Mouse (Mus musculus): ENCODE measurements around the gene Tmem185b. TPM values are rescaled to one million over a fixed set of nuclear protein-coding genes. Genes with fewer than 3 reads are reported as not detected.

The Tmem185b gene
- polyA plus RNA-seq, 1 experiment, result 22.2 TPM

DNA sequence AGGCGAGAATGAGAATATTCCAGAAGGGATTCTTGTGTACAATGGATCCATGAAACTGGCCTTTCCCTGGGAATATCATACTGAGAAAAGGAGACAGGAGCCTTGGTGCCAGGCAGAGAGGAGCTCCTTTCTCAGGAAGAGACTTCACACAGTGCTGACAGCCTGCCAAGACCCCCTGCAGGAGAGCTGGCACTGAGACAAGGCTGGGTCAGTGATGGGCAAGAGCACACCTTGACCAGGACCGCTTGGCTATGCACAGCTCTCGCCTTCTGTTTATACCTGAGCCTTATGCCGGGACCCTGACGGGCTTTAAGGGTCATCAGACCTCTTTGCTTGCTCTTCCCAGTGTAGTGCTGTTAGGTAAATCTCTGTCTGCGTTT, 30.6 kb upstream of the Tmem185b start:
- WGBS, result 90% methylated on average over 6 of the region's 6 CpGs
- Histone ChIP-seq H3K36me3 (ENCODE audit: control insufficient read depth, insufficient read depth, low read length) (no peaks in the 10 kb centered on the region), H3K27me3 (ENCODE audit: control insufficient read depth, insufficient read depth, low read length) (no peaks in the 10 kb centered on the region), H3K27ac (ENCODE audit: insufficient read depth, low read depth, low read length) (no peak overlapping the region), H3K4me3 (ENCODE audit: low read depth, low read length) (no peak overlapping the region), H3K4me1 (ENCODE audit: control insufficient read depth, insufficient read depth, insufficient read length, low read length) (peaks cover 24% of the 10 kb centered on the region)
- TF ChIP-seq POLR2A (IDR thresholded peaks at IDR 0.05; ENCODE audit: low read depth, low read length) (no peak), CTCF (IDR thresholded peaks at IDR 0.05; ENCODE audit: extremely low read depth, insufficient read length, insufficient replicate concordance, low read depth, low read length) (no peak)

GRCm38 (mm10) chr1:119497346-119498004, 28.5 kb upstream of the Tmem185b start:
- Histone ChIP-seq H3K4me1 (ENCODE audit: control insufficient read depth, insufficient read depth, insufficient read length, low read length) (peaks cover 18% of the 10 kb centered on the region), H3K27me3 (ENCODE audit: control insufficient read depth, insufficient read depth, low read length) (no peaks in the 10 kb centered on the region), H3K36me3 (ENCODE audit: control insufficient read depth, insufficient read depth, low read length) (0 out of 2 replicates have a peak, but pooled peaks cover 3% of the 10 kb centered on the region), H3K27ac (ENCODE audit: insufficient read depth, low read depth, low read length) (no peak overlapping the region), H3K4me3 (ENCODE audit: low read depth, low read length) (no peak overlapping the region)
- WGBS, result 80% methylated on average over 5 of the region's 5 CpGs
- TF ChIP-seq POLR2A (IDR thresholded peaks at IDR 0.05; ENCODE audit: low read depth, low read length) (no peak), CTCF (IDR thresholded peaks at IDR 0.05; ENCODE audit: extremely low read depth, insufficient read length, insufficient replicate concordance, low read depth, low read length) (no peak)

DNA sequence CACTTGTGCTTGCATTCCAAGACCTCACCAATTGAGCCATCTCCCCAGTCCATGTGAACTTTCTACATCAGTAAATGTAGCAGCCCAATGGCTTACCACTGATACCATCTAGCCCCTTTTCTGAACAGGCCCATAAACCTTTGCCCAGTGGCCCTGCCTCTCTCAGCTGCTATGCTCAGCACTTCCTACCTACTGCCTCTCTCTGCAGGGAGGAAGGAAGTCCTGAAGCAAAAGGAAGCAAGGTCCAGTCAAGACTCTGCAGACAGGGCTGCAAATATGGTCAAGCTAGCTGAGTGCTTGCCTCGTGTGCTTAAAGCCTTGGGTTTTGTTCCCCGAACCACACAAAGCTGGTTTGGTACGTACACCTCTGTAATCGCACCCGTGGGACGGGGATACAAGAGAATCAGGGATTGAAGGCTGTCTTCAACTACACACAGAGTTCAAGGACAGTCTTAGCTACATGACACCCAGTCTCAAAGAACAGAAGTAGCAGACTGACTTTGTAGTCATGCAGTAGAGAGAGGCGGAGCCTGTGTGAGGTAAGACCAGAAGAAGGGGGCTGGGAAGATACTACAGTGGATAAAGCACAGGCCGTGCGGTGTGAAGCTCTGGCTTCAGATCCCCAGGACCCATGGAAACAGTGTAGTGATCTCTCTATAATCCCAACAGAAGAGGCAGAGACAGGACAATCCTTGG, 27.3 kb upstream of the Tmem185b start:
- TF ChIP-seq CTCF (IDR thresholded peaks at IDR 0.05; ENCODE audit: extremely low read depth, insufficient read length, insufficient replicate concordance, low read depth, low read length), result no peak
- TF ChIP-seq POLR2A (IDR thresholded peaks at IDR 0.05; ENCODE audit: low read depth, low read length), result no peak
- Histone ChIP-seq H3K4me1 (ENCODE audit: control insufficient read depth, insufficient read depth, insufficient read length, low read length) (peaks cover 18% of the 10 kb centered on the region), H3K4me3 (ENCODE audit: low read depth, low read length) (no peak overlapping the region), H3K36me3 (ENCODE audit: control insufficient read depth, insufficient read depth, low read length) (0 out of 2 replicates have a peak, but pooled peaks cover 3% of the 10 kb centered on the region), H3K27me3 (ENCODE audit: control insufficient read depth, insufficient read depth, low read length) (no peaks in the 10 kb centered on the region), H3K27ac (ENCODE audit: insufficient read depth, low read depth, low read length) (peak overlapping the region; percentile 34)
- 76% methylated on average over 9 of the region's 9 CpGs for WGBS

GRCm38 (mm10) chr1:119499456-119499855, 26.5 kb upstream of the Tmem185b start:
- Histone ChIP-seq H3K27ac (ENCODE audit: insufficient read depth, low read depth, low read length) (no peak overlapping the region; the same call in 1 of the 2 replicates), H3K4me3 (ENCODE audit: low read depth, low read length) (no peak overlapping the region), H3K27me3 (ENCODE audit: control insufficient read depth, insufficient read depth, low read length) (no peaks in the 10 kb centered on the region), H3K4me1 (ENCODE audit: control insufficient read depth, insufficient read depth, insufficient read length, low read length) (peaks cover 18% of the 10 kb centered on the region), H3K36me3 (ENCODE audit: control insufficient read depth, insufficient read depth, low read length) (0 out of 2 replicates have a peak, but pooled peaks cover 3% of the 10 kb centered on the region)
- WGBS, result 90% methylated on average over 10 of the region's 10 CpGs
- TF ChIP-seq CTCF (IDR thresholded peaks at IDR 0.05; ENCODE audit: extremely low read depth, insufficient read length, insufficient replicate concordance, low read depth, low read length) (no peak), POLR2A (IDR thresholded peaks at IDR 0.05; ENCODE audit: low read depth, low read length) (no peak)

GRCm38 (mm10) chr1:119501881-119502280, 24.1 kb upstream of the Tmem185b start:
- TF ChIP-seq CTCF (IDR thresholded peaks at IDR 0.05; ENCODE audit: extremely low read depth, insufficient read length, insufficient replicate concordance, low read depth, low read length) (no peak), POLR2A (IDR thresholded peaks at IDR 0.05; ENCODE audit: low read depth, low read length) (no peak)
- WGBS, result 68% methylated on average over 8 of the region's 8 CpGs
- no peak overlapping the region for H3K27ac ChIP-seq (ENCODE audit: insufficient read depth, low read depth, low read length)
- peaks cover 21% of the 10 kb centered on the region for H3K4me1 ChIP-seq (ENCODE audit: control insufficient read depth, insufficient read depth, insufficient read length, low read length)
- no peaks in the 10 kb centered on the region for H3K27me3 ChIP-seq (ENCODE audit: control insufficient read depth, insufficient read depth, low read length)
- H3K36me3 ChIP-seq (ENCODE audit: control insufficient read depth, insufficient read depth, low read length), result 0 out of 2 replicates have a peak, but pooled peaks cover 3% of the 10 kb centered on the region
- no peak overlapping the region for H3K4me3 ChIP-seq (ENCODE audit: low read depth, low read length)

- TF ChIP-seq POLR2A (IDR thresholded peaks at IDR 0.05; ENCODE audit: low read depth, low read length) (no peak), CTCF (IDR thresholded peaks at IDR 0.05; ENCODE audit: extremely low read depth, insufficient read length, insufficient replicate concordance, low read depth, low read length) (no peak)
- no peak overlapping the region for H3K27ac ChIP-seq (ENCODE audit: insufficient read depth, low read depth, low read length)
- 81% methylated on average over 11 of the region's 11 CpGs for WGBS
- peaks cover 21% of the 10 kb centered on the region for H3K4me1 ChIP-seq (ENCODE audit: control insufficient read depth, insufficient read depth, insufficient read length, low read length)
- H3K27me3 ChIP-seq (ENCODE audit: control insufficient read depth, insufficient read depth, low read length), result no peaks in the 10 kb centered on the region
- H3K4me3 ChIP-seq (ENCODE audit: low read depth, low read length), result peak overlapping the region; percentile 17; the same call in 1 of the 2 replicates
- 0 out of 2 replicates have a peak, but pooled peaks cover 3% of the 10 kb centered on the region for H3K36me3 ChIP-seq (ENCODE audit: control insufficient read depth, insufficient read depth, low read length)
Observed at GRCm38 (mm10) chr1:119502729-119503128, 23.2 kb upstream of the Tmem185b start.

DNA sequence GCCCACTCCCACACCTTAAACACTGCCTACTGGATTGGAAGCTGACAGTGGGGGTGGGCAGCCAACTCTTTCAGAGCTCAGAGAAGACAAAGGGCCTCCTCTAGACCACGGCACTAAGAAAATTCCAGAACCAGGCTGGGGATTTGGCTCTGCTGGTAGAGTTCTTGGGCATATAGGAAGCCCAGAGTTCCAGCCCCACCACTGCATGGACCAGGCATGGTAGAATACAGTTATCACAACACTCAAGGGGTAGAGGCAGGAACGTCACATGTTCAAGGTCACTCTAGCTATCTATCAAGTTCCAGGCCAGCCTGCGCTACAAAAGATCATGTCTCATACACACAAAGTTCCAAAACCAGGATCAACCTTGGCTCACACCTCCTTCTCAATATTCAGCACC, 22.8 kb upstream of the Tmem185b start:
- 70% methylated on average over 3 of the region's 3 CpGs for WGBS
- Histone ChIP-seq H3K27ac (ENCODE audit: insufficient read depth, low read depth, low read length) (peak overlapping the region; percentile 94; the same call in 1 of the 2 replicates), H3K4me3 (ENCODE audit: low read depth, low read length) (peak overlapping the region; percentile 17; the same call in 1 of the 2 replicates)

More for the DNA sequence above, 22.8 kb upstream of the Tmem185b start:
- peaks cover 16% of the 10 kb centered on the region for H3K4me1 ChIP-seq (ENCODE audit: control insufficient read depth, insufficient read depth, insufficient read length, low read length)
- no peaks in the 10 kb centered on the region for H3K27me3 ChIP-seq (ENCODE audit: control insufficient read depth, insufficient read depth, low read length)
- TF ChIP-seq POLR2A (IDR thresholded peaks at IDR 0.05; ENCODE audit: low read depth, low read length) (no peak), CTCF (IDR thresholded peaks at IDR 0.05; ENCODE audit: extremely low read depth, insufficient read length, insufficient replicate concordance, low read depth, low read length) (no peak)
- 0 out of 2 replicates have a peak, but pooled peaks cover 3% of the 10 kb centered on the region for H3K36me3 ChIP-seq (ENCODE audit: control insufficient read depth, insufficient read depth, low read length)
